Mouse (Mus musculus): ENCODE data around the gene D930020B18Rik.

GRCm38 (mm10) chr10:121640944-121641271, 480 bp upstream of the D930020B18Rik start:
- no peak for TF ChIP-seq CTCF (IDR thresholded peaks at IDR 0.05; ENCODE audit: low read depth)
- no peak for TF ChIP-seq EP300 (IDR thresholded peaks at IDR 0.05; ENCODE audit: low read depth)

All from liver, postnatal 0 days (tissue).